Mouse (Mus musculus) C2C12 (cell line): ENCODE data around the gene Sept1.

ENCODE experiments used
- CEBPB ChIP-seq: IDR thresholded peaks from one replicate; pipeline ENCODE4 v1.6.1; 2011; ENCODE audit warnings: low read depth, mild to moderate bottlenecking, control low read depth, moderate library complexity
- CTCF ChIP-seq: IDR thresholded peaks from one replicate; pipeline ENCODE4 v1.5.1; 2011; ENCODE audit not compliant: control insufficient read depth, insufficient read depth, insufficient read length
- FOSL1 ChIP-seq: IDR thresholded peaks from one replicate; pipeline ENCODE4 v1.8.0; 2011; ENCODE audit warnings: mild to moderate bottlenecking, low read length; ENCODE audit not compliant: poor library complexity, insufficient read depth, severe bottlenecking
- MAX ChIP-seq: IDR thresholded peaks from one replicate; pipeline ENCODE4 v1.6.1; 2011; ENCODE audit warnings: mild to moderate bottlenecking, control low read depth
- MYOG ChIP-seq: IDR thresholded peaks from one replicate; pipeline ENCODE4 v1.6.1; 2011; ENCODE audit not compliant: control insufficient read depth, insufficient read length; ENCODE audit errors: extremely low read depth
- USF1 ChIP-seq: IDR thresholded peaks from one replicate; pipeline ENCODE4 v1.6.1; 2011; ENCODE audit warnings: low read depth, mild to moderate bottlenecking, control low read depth, moderate library complexity

GRCm38 (mm10) chr7:127225147-127225995 lies 7.6 kb downstream of the Sept1 start:
- TF ChIP-seq CTCF (no peak), USF1 (no peak), MYOG (no peak), MAX (no peak), FOSL1 (no peak), CEBPB (no peak)
